10 mouse cellular contexts compared by ENCODE assay signal in the genomic region with DNA sequence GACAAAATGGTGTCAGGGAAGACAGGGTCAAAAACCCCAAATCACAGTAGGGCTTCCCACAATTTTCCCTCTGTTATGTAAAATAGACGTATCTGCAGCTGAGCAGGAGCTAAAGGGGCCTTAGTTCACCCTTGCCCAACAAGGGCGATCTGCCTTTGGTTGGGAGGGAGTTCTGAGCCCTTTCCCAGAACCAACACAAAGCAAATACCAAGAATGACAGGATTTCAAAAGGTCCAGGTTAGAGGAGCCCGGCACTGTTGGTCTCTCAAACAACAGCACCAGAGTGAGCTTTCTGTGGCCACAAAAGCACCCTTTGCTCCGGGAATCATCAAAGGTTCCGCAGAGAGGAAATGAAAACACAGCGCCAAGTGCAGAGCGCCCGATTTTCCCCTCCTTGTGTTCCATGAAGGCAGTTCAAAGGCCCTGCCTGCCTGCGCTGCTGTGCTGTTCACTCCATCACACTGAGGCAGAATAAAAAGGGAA. TPM values are rescaled to one million over a fixed set of nuclear protein-coding genes. Genes with fewer than 3 reads are reported as not detected.
DNase-seq lines count a peak whose midpoint lies in the region; ATAC-seq and TF ChIP-seq lines count a peak whose summit lies in the region.
"Had no signal": no experiment of that assay in that cellular context is flagged by ENCODE, and none has a peak within 500 bp of the region (broad histone marks: within the 10 kb centered on the region; RNA-seq: fewer than 3 reads in every experiment).

No protein-coding gene starts in this region.

- H3K9ac ChIP-seq in neural tube, embryonic 14.5 days (replicated peaks; ENCODE audit: low read depth, low read length): no peak overlapping the region
- H3K9ac ChIP-seq: limb, embryonic 15.5 days had no signal

- H3K4me3 ChIP-seq in left cerebral cortex, adult 2 months: no peak overlapping the region
- no peak overlapping the region for H3K4me3 ChIP-seq in embryonic facial prominence, embryonic 10.5 days
- no peak overlapping the region for H3K4me3 ChIP-seq in neural tube, embryonic 14.5 days (ENCODE audit: low read depth, low read length)
- H3K4me3 ChIP-seq: limb, embryonic 15.5 days had no signal

- TF ChIP-seq CTCF in left cerebral cortex, adult 2 months (IDR thresholded peaks at IDR 0.05): no peak

- H3K27me3 ChIP-seq in embryonic facial prominence, embryonic 10.5 days (replicated peaks; ENCODE audit: low read depth, poor library complexity, severe bottlenecking): no peaks in the 10 kb centered on the region
- no peaks in the 10 kb centered on the region for H3K27me3 ChIP-seq in neural tube, embryonic 14.5 days (ENCODE audit: control insufficient read depth, insufficient read depth, low read length)
- H3K27me3 ChIP-seq: limb, embryonic 15.5 days had no signal

- H3K4me1 ChIP-seq in embryonic facial prominence, embryonic 10.5 days: peaks cover 28% of the 10 kb centered on the region
- H3K4me1 ChIP-seq in neural tube, embryonic 14.5 days (ENCODE audit: control insufficient read depth, insufficient read depth, low read length): peaks cover 8% of the 10 kb centered on the region; the same call in 1 of the 2 replicates

- WGBS in embryonic facial prominence, embryonic 10.5 days: 13% methylated on average over 9 of the region's 9 CpGs
- WGBS in neural tube, embryonic 14.5 days: 3% methylated on average over 9 of the region's 9 CpGs

- ATAC-seq in neural tube, embryonic 14.5 days (ENCODE audit: low read depth): no peak
- no peak for ATAC-seq in inflammation-experienced regulatory T-cells, adult 6 months

- no peaks in the 10 kb centered on the region for H3K36me3 ChIP-seq in embryonic facial prominence, embryonic 10.5 days (replicated peaks)
- no peaks in the 10 kb centered on the region for H3K36me3 ChIP-seq in neural tube, embryonic 14.5 days (ENCODE audit: control insufficient read depth, insufficient read depth, low read length)
- H3K36me3 ChIP-seq: limb, embryonic 15.5 days had no signal

- peak overlapping the region; percentile 6; the same call in 1 of the 2 replicates for H3K4me2 ChIP-seq in neural tube, embryonic 14.5 days (ENCODE audit: low read depth, low read length)
- H3K4me2 ChIP-seq: limb, embryonic 15.5 days had no signal

- peak overlapping the region; percentile 33; the same call in 1 of the 2 replicates for H3K27ac ChIP-seq in left cerebral cortex, adult 2 months
- H3K27ac ChIP-seq in embryonic facial prominence, embryonic 10.5 days (replicated peaks): peak overlapping the region; percentile 65; the same call in 1 of the 2 replicates
- no peak overlapping the region; the same call in 1 of the 2 replicates for H3K27ac ChIP-seq in neural tube, embryonic 14.5 days (ENCODE audit: low read depth, low read length)
- H3K27ac ChIP-seq: limb, embryonic 15.5 days had no signal

- intact Hi-C loops in left cerebral cortex, adult 2 months (cut with DNase I): loop anchor here (5.0 kb wide), 1 partner anchor 55 kb away; no protein-coding TSS in a partner anchor
- intact Hi-C loops in left cerebral cortex, postnatal 25 days (cut with DNase I): no loop called here

- H3K9me3 ChIP-seq in embryonic facial prominence, embryonic 10.5 days: no peaks in the 10 kb centered on the region
- no peaks in the 10 kb centered on the region for H3K9me3 ChIP-seq in neural tube, embryonic 14.5 days (ENCODE audit: control insufficient read depth, low read length)
- H3K9me3 ChIP-seq: limb, embryonic 15.5 days had no signal

- DNase-seq in left cerebral cortex, adult 2 months (ENCODE audit: extremely low spot score in 1 of 2, low spot score in 2 of 2): no peak
- DNase-seq in left cerebral cortex, postnatal 25 days (ENCODE audit: low spot score in 2 of 2): no peak
- peak; percentile 50 for DNase-seq in embryonic facial prominence, embryonic 10.5 days (ENCODE audit: low spot score)
- DNase-seq in liver: peak; percentile 36
- no peak for DNase-seq in natural killer cell, adult 2 months (ENCODE audit: low spot score in 2 of 2)
- no peak for DNase-seq in frontal cortex, postnatal 14 days (ENCODE audit: low spot score in 2 of 2)
- DNase-seq: heart, postnatal 14 days had no signal

RNA-seq across cellular contexts. Expression of gene Slc22a23, which starts 57.3 kb away (rescaled TPM):
- total RNA-seq in left cerebral cortex, adult 2 months (2021): 10 to 100 TPM; 52.4 to 55.5 TPM
- 10 to 100 TPM; 58.9 to 59.3 TPM for total RNA-seq in left cerebral cortex, postnatal 25 days (2021)
- 2.9 and 3.1 TPM in 2 replicates for polyA plus RNA-seq in embryonic facial prominence, embryonic 10.5 days (2016; fragmentation: Nextera tagmentation; extraction: Ambion mirVana)
- 25.4 and 28.3 TPM in 2 replicates for polyA plus RNA-seq in neural tube, embryonic 14.5 days (2014; fragmentation: Nextera tagmentation; extraction: Ambion mirVana)
- polyA plus RNA-seq in inflammation-experienced regulatory T-cells, adult 6 months (2017; shearing (Covaris generic)): under 1 TPM; 0.25 to 0.51 (median 0.35) TPM

Comparison
In these comparisons a context has a peak if more than half of its experiments do, and no peak if none do; other contexts are left out.
1. DNase-seq: peak in embryonic facial prominence, embryonic 10.5 days (single experiment) and liver (single experiment); none in left cerebral cortex, adult 2 months (0 of 2), left cerebral cortex, postnatal 25 days (0 of 2), natural killer cell, adult 2 months (0 of 2) and frontal cortex, postnatal 14 days (0 of 2).